ENCODE assay signal across 8 mouse cellular contexts in genomic region chr16:4655251-4655734, GRCm38 (mm10). TPM values are rescaled to one million over a fixed set of nuclear protein-coding genes. Genes with fewer than 3 reads are reported as not detected.
A peak's percentile ranks its signal among the peaks of the same experiment; 100 is the strongest.
DNase-seq lines count a peak whose midpoint lies in the region; ATAC-seq and TF ChIP-seq lines count a peak whose summit lies in the region.

No protein-coding gene starts in this region.

- ATAC-seq in heart, postnatal 0 days (ENCODE audit: insufficient read depth, low read depth), result 0 out of 2 replicates have a peak, but pooled peaks have one; percentile 34
- ATAC-seq in limb, embryonic 13.5 days (ENCODE audit: low FRiP score, low read depth), result no peak
- ATAC-seq in midbrain, embryonic 16.5 days, result no peak
- no peak for ATAC-seq in megakaryocyte, adult 5-6 weeks (ENCODE audit: poor library complexity, severe bottlenecking)

- WGBS in heart, postnatal 0 days, result 44% methylated on average over 4 of the region's 4 CpGs
- WGBS in limb, embryonic 13.5 days, result 61% methylated on average over 4 of the region's 4 CpGs
- 67% methylated on average over 4 of the region's 4 CpGs for WGBS in midbrain, embryonic 16.5 days

- H3K27me3 ChIP-seq in heart, postnatal 0 days (ENCODE audit: control insufficient read depth, insufficient read depth, low read length), result no peaks in the 10 kb centered on the region
- H3K27me3 ChIP-seq in limb, embryonic 13.5 days, result no peaks in the 10 kb centered on the region
- H3K27me3 ChIP-seq in midbrain, embryonic 16.5 days (ENCODE audit: control insufficient read depth, insufficient read depth, low read depth, low read length), result no peaks in the 10 kb centered on the region

- H3K9ac ChIP-seq in heart, postnatal 0 days (replicated peaks; ENCODE audit: low read depth, low read length), result no peak overlapping the region
- no peak overlapping the region for H3K9ac ChIP-seq in limb, embryonic 13.5 days
- H3K9ac ChIP-seq in midbrain, embryonic 16.5 days (ENCODE audit: low read depth, low read length), result 0 out of 2 replicates have a peak overlapping the region, but pooled peaks have one; percentile 4

- H3K4me3 ChIP-seq in heart, postnatal 0 days (ENCODE audit: low read depth, low read length), result no peak overlapping the region
- no peak overlapping the region for H3K4me3 ChIP-seq in limb, embryonic 13.5 days
- no peak overlapping the region for H3K4me3 ChIP-seq in midbrain, embryonic 16.5 days (ENCODE audit: low read depth, low read length)

- H3K4me1 ChIP-seq in heart, postnatal 0 days (ENCODE audit: control insufficient read depth, insufficient read depth), result peaks cover 43% of the 10 kb centered on the region
- H3K4me1 ChIP-seq in limb, embryonic 13.5 days, result peaks cover 91% of the 10 kb centered on the region
- peaks cover 11% of the 10 kb centered on the region; the same call in 1 of the 2 replicates for H3K4me1 ChIP-seq in midbrain, embryonic 16.5 days (ENCODE audit: control insufficient read depth, insufficient read depth, low read length)

- H3K36me3 ChIP-seq in heart, postnatal 0 days (replicated peaks; ENCODE audit: control insufficient read depth, insufficient read depth, low read length), result peaks cover 29% of the 10 kb centered on the region
- peaks cover 55% of the 10 kb centered on the region for H3K36me3 ChIP-seq in limb, embryonic 13.5 days
- peaks cover 9% of the 10 kb centered on the region for H3K36me3 ChIP-seq in midbrain, embryonic 16.5 days (ENCODE audit: control insufficient read depth, insufficient read depth, low read length)

- H3K27ac ChIP-seq in heart, postnatal 0 days (ENCODE audit: low read depth), result peak overlapping the region; percentile 76
- H3K27ac ChIP-seq in limb, embryonic 13.5 days, result peak overlapping the region; percentile 96; the same call in 1 of the 2 replicates
- peak overlapping the region; percentile 59 for H3K27ac ChIP-seq in midbrain, embryonic 16.5 days (ENCODE audit: low read length)

- DNase-seq in right cerebral cortex, adult 18-20 months, result peak; percentile 44
- no peak for DNase-seq in right cerebral cortex, adult 2 months (ENCODE audit: low spot score in 2 of 2)
- peak; percentile 41 for DNase-seq in heart, postnatal 0 days (ENCODE audit: low spot score)
- DNase-seq in urinary bladder, postnatal 36 days (ENCODE audit: low spot score in 2 of 2), result no peak
- no peak for DNase-seq in thymus, postnatal 4 days

- TF ChIP-seq EP300 in heart, postnatal 0 days (IDR thresholded peaks at IDR 0.05; ENCODE audit: low read depth), result no peak

- TF ChIP-seq CTCF in heart, postnatal 0 days (IDR thresholded peaks at IDR 0.05; ENCODE audit: low read depth), result peak; percentile 48

- H3K9me3 ChIP-seq in heart, postnatal 0 days (replicated peaks; ENCODE audit: control insufficient read depth, low read length), result no peaks in the 10 kb centered on the region
- no peaks in the 10 kb centered on the region for H3K9me3 ChIP-seq in limb, embryonic 13.5 days
- H3K9me3 ChIP-seq in midbrain, embryonic 16.5 days (replicated peaks; ENCODE audit: control insufficient read depth, low read length, poor library complexity, severe bottlenecking), result no peaks in the 10 kb centered on the region

- H3K4me2 ChIP-seq in heart, postnatal 0 days (ENCODE audit: low read depth, low read length), result no peak overlapping the region
- H3K4me2 ChIP-seq in limb, embryonic 13.5 days (replicated peaks), result no peak overlapping the region
- H3K4me2 ChIP-seq in midbrain, embryonic 16.5 days (ENCODE audit: low read length), result no peak overlapping the region

RNA-seq across cellular contexts. Expression of gene Dnaja3, which starts 15.5 kb away (rescaled TPM):
- 99.6 and 102 TPM in 2 replicates for total RNA-seq in heart, postnatal 0 days (2014; rRNA removed; ENCODE audit: low replicate concordance)
- polyA plus RNA-seq in heart, postnatal 0 days (2015; fragmentation: Nextera tagmentation; extraction: Ambion mirVana), result 99.5 and 103 TPM in 2 replicates
- polyA plus RNA-seq in limb, embryonic 13.5 days (2015; fragmentation: Nextera tagmentation; extraction: Ambion mirVana), result 56.6 and 60.0 TPM in 2 replicates
- polyA plus RNA-seq in midbrain, embryonic 16.5 days (2015; fragmentation: Nextera tagmentation; extraction: Ambion mirVana), result 69.2 and 70.2 TPM in 2 replicates
- 10.1 and 11.9 TPM in 2 replicates for total RNA-seq in megakaryocyte, adult 5-6 weeks (2015)
- total RNA-seq in megakaryocyte, adult 5-6 weeks (2017), result 26.1 and 27.8 TPM in 2 replicates

RNA-seq across cellular contexts. Expression of gene Vasn, which starts 15.6 kb away (rescaled TPM):
- total RNA-seq in heart, postnatal 0 days (2014; rRNA removed; ENCODE audit: low replicate concordance), result 38.7 and 64.8 TPM in 2 replicates
- polyA plus RNA-seq in heart, postnatal 0 days (2015; fragmentation: Nextera tagmentation; extraction: Ambion mirVana), result 8.1 and 9.3 TPM in 2 replicates
- polyA plus RNA-seq in limb, embryonic 13.5 days (2015; fragmentation: Nextera tagmentation; extraction: Ambion mirVana), result 35.6 and 35.9 TPM in 2 replicates
- 4.2 and 4.3 TPM in 2 replicates for polyA plus RNA-seq in midbrain, embryonic 16.5 days (2015; fragmentation: Nextera tagmentation; extraction: Ambion mirVana)
- not detected in 2 replicates for total RNA-seq in megakaryocyte, adult 5-6 weeks (2015)
- 0.12 TPM in 1 of 2 replicates, not detected in the other for total RNA-seq in megakaryocyte, adult 5-6 weeks (2017)

RNA-seq across cellular contexts. Expression of gene Coro7, which starts 24.3 kb away (rescaled TPM):
- 17.2 and 17.8 TPM in 2 replicates for total RNA-seq in heart, postnatal 0 days (2014; rRNA removed; ENCODE audit: low replicate concordance)
- 8.0 and 9.9 TPM in 2 replicates for polyA plus RNA-seq in heart, postnatal 0 days (2015; fragmentation: Nextera tagmentation; extraction: Ambion mirVana)
- polyA plus RNA-seq in limb, embryonic 13.5 days (2015; fragmentation: Nextera tagmentation; extraction: Ambion mirVana), result 19.6 and 20.8 TPM in 2 replicates
- polyA plus RNA-seq in midbrain, embryonic 16.5 days (2015; fragmentation: Nextera tagmentation; extraction: Ambion mirVana), result 32.6 and 36.4 TPM in 2 replicates
- 68.6 and 74.5 TPM in 2 replicates for total RNA-seq in megakaryocyte, adult 5-6 weeks (2015)
- total RNA-seq in megakaryocyte, adult 5-6 weeks (2017), result 40.2 and 49.1 TPM in 2 replicates

RNA-seq across cellular contexts. Expression of gene Pam16, which starts 30.5 kb away (rescaled TPM):
- 23.9 and 74.9 TPM in 2 replicates for total RNA-seq in heart, postnatal 0 days (2014; rRNA removed; ENCODE audit: low replicate concordance)
- 172 and 184 TPM in 2 replicates for polyA plus RNA-seq in heart, postnatal 0 days (2015; fragmentation: Nextera tagmentation; extraction: Ambion mirVana)
- 105 and 106 TPM in 2 replicates for polyA plus RNA-seq in limb, embryonic 13.5 days (2015; fragmentation: Nextera tagmentation; extraction: Ambion mirVana)
- 144 and 153 TPM in 2 replicates for polyA plus RNA-seq in midbrain, embryonic 16.5 days (2015; fragmentation: Nextera tagmentation; extraction: Ambion mirVana)
- 30.8 and 42.8 TPM in 2 replicates for total RNA-seq in megakaryocyte, adult 5-6 weeks (2015)
- total RNA-seq in megakaryocyte, adult 5-6 weeks (2017), result 18.1 and 24.3 TPM in 2 replicates

Comparison
In these comparisons a context has a peak if more than half of its experiments do, and no peak if none do; other contexts are left out.
1. DNase-seq: peak in right cerebral cortex, adult 18-20 months (single experiment) and heart, postnatal 0 days (single experiment); none in right cerebral cortex, adult 2 months (0 of 2), urinary bladder, postnatal 36 days (0 of 2) and thymus, postnatal 4 days (single experiment).
2. Peak in every context shown above with its lines, with median percentiles within 50 percentile points of each other: H3K27ac ChIP-seq.